Mouse (Mus musculus) cerebellum, adult 2 months (tissue): ENCODE results near the gene Dgka.

ENCODE experiments used
- CTCF ChIP-seq: fragments of 200-500 bp; IDR thresholded peaks from 2 replicates; pipeline ENCODE4 v1.5.1; 2011; ENCODE audit warnings: low read depth, mild to moderate bottlenecking, control low read depth, low read length, moderate library complexity, borderline replicate concordance; ENCODE audit not compliant: insufficient read depth
- POLR2A ChIP-seq: fragments of 200-500 bp; IDR thresholded peaks from 2 replicates; pipeline ENCODE4 v1.6.1; 2011; ENCODE audit warnings: low read length, control low read depth, borderline replicate concordance; ENCODE audit not compliant: insufficient read depth

DNA sequence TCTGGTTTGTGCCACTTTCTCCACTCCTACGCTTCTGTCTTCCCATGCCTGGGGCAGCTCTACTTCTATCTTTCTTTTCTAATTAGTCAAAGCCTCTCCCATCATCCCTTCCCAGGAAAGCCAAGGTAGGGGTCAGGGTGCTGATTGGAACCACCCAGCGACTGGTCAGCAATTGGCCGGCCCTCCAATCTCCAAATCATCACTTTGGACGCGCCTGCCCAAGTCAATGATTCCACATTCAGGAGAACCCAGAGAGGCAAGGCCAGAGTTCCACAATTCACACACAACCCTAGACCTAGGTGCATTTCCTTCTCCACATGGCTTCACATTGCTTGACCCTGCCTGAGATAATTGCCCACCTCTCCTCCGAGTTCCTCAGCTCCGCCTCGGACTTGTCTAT is 444 bp downstream of the Dgka start:
- TF ChIP-seq CTCF = no peak
- TF ChIP-seq POLR2A = no peak
